Mouse (Mus musculus): ENCODE results near the gene Snx9. TPM values are rescaled to one million over a fixed set of nuclear protein-coding genes. Genes with fewer than 3 reads are reported as not detected.

The Snx9 gene
- polyA plus RNA-seq, 1 experiment from 2014 or later = 7.5 TPM

GRCm38 (mm10) chr17:5800824-5801560 lies 40.1 kb upstream of the Snx9 start:
- Histone ChIP-seq H3K9ac (no peak overlapping the region), H3K4me1 (replicated peaks) (peaks cover 18% of the 10 kb centered on the region), H3K4me2 (no peak overlapping the region), H3K4me3 (no peak overlapping the region), H3K27ac (no peak overlapping the region), H3K36me3 (no peaks in the 10 kb centered on the region), H3K9me3 (no peaks in the 10 kb centered on the region), H3K27me3 (no peaks in the 10 kb centered on the region)
- ATAC-seq (ENCODE audit: low FRiP score) = no peak
- WGBS = 80% methylated on average over 7 of the region's 7 CpGs

GRCm38 (mm10) chr17:5801761-5802655 lies 39.1 kb upstream of the Snx9 start:
- H3K9ac ChIP-seq = no peak overlapping the region
- 76% methylated on average over 17 of the region's 17 CpGs for WGBS
- H3K4me2 ChIP-seq = no peak overlapping the region
- no peaks in the 10 kb centered on the region for H3K9me3 ChIP-seq
- H3K4me3 ChIP-seq = no peak overlapping the region
- no peaks in the 10 kb centered on the region for H3K36me3 ChIP-seq
- H3K27ac ChIP-seq = no peak overlapping the region
- no peaks in the 10 kb centered on the region for H3K27me3 ChIP-seq
- ATAC-seq (ENCODE audit: low FRiP score) = no peak
- peaks cover 11% of the 10 kb centered on the region; the same call in 1 of the 2 replicates for H3K4me1 ChIP-seq (replicated peaks)

- Histone ChIP-seq H3K9ac (no peak overlapping the region), H3K4me2 (no peak overlapping the region), H3K27ac (no peak overlapping the region), H3K27me3 (no peaks in the 10 kb centered on the region), H3K36me3 (no peaks in the 10 kb centered on the region), H3K9me3 (no peaks in the 10 kb centered on the region), H3K4me3 (no peak overlapping the region), H3K4me1 (replicated peaks) (peaks cover 7% of the 10 kb centered on the region; the same call in 1 of the 2 replicates)
- 84% methylated on average over 5 of the region's 5 CpGs for WGBS
- no peak for ATAC-seq (ENCODE audit: low FRiP score)
These were observed 38.5 kb upstream of the Snx9 start for GRCm38 (mm10) chr17:5802656-5802955.

- WGBS = 92% methylated on average over 10 of the region's 10 CpGs
- ATAC-seq (ENCODE audit: low FRiP score) = no peak
- H3K9ac ChIP-seq = no peak overlapping the region
These were observed 37.7 kb upstream of the Snx9 start for GRCm38 (mm10) chr17:5803229-5804012.

GRCm38 (mm10) chr17:5804370-5805150 lies 36.6 kb upstream of the Snx9 start:
- Histone ChIP-seq H3K9me3 (no peaks in the 10 kb centered on the region), H3K9ac (no peak overlapping the region), H3K4me1 (replicated peaks) (no peaks in the 10 kb centered on the region), H3K27me3 (no peaks in the 10 kb centered on the region), H3K27ac (no peak overlapping the region), H3K4me2 (no peak overlapping the region), H3K36me3 (no peaks in the 10 kb centered on the region), H3K4me3 (no peak overlapping the region)
- ATAC-seq (ENCODE audit: low FRiP score) = no peak
- 85% methylated on average over 12 of the region's 12 CpGs for WGBS

More at GRCm38 (mm10) chr17:5803229-5804012, 37.7 kb upstream of the Snx9 start:
- peaks cover 6% of the 10 kb centered on the region; the same call in 1 of the 2 replicates for H3K4me1 ChIP-seq (replicated peaks)
- no peak overlapping the region for H3K4me2 ChIP-seq
- H3K9me3 ChIP-seq = no peaks in the 10 kb centered on the region
- no peaks in the 10 kb centered on the region for H3K36me3 ChIP-seq
- no peaks in the 10 kb centered on the region for H3K27me3 ChIP-seq
- no peak overlapping the region for H3K27ac ChIP-seq
- no peak overlapping the region for H3K4me3 ChIP-seq

GRCm38 (mm10) chr17:5805151-5805834 lies 35.8 kb upstream of the Snx9 start:
- Histone ChIP-seq H3K36me3 (no peaks in the 10 kb centered on the region), H3K27me3 (no peaks in the 10 kb centered on the region), H3K4me3 (no peak overlapping the region), H3K27ac (no peak overlapping the region), H3K4me2 (no peak overlapping the region), H3K4me1 (replicated peaks) (no peaks in the 10 kb centered on the region), H3K9ac (no peak overlapping the region), H3K9me3 (no peaks in the 10 kb centered on the region; the same call in 1 of the 2 replicates)
- ATAC-seq (ENCODE audit: low FRiP score) = no peak
- WGBS = 68% methylated on average over 7 of the region's 7 CpGs

GRCm38 (mm10) chr17:5805935-5806334 lies 35.2 kb upstream of the Snx9 start:
- Histone ChIP-seq H3K4me3 (no peak overlapping the region), H3K4me2 (no peak overlapping the region), H3K9me3 (no peaks in the 10 kb centered on the region; the same call in 1 of the 2 replicates), H3K9ac (no peak overlapping the region), H3K36me3 (no peaks in the 10 kb centered on the region), H3K27me3 (no peaks in the 10 kb centered on the region), H3K4me1 (replicated peaks) (no peaks in the 10 kb centered on the region), H3K27ac (no peak overlapping the region)
- 80% methylated on average over 2 of the region's 2 CpGs for WGBS
- no peak for ATAC-seq (ENCODE audit: low FRiP score)

GRCm38 (mm10) chr17:5806823-5807222 lies 34.3 kb upstream of the Snx9 start:
- 84% methylated on average over 2 of the region's 2 CpGs for WGBS
- Histone ChIP-seq H3K27me3 (no peaks in the 10 kb centered on the region), H3K36me3 (no peaks in the 10 kb centered on the region), H3K4me3 (no peak overlapping the region), H3K9me3 (no peaks in the 10 kb centered on the region; the same call in 1 of the 2 replicates), H3K4me1 (replicated peaks) (no peaks in the 10 kb centered on the region), H3K9ac (no peak overlapping the region), H3K4me2 (no peak overlapping the region), H3K27ac (no peak overlapping the region)
- ATAC-seq (ENCODE audit: low FRiP score) = no peak

GRCm38 (mm10) chr17:5807847-5808386 lies 33.2 kb upstream of the Snx9 start:
- ATAC-seq (ENCODE audit: low FRiP score) = no peak
- H3K36me3 ChIP-seq = no peaks in the 10 kb centered on the region
- H3K9me3 ChIP-seq = peaks cover 3% of the 10 kb centered on the region; the same call in 1 of the 2 replicates
- no peak overlapping the region for H3K9ac ChIP-seq
- H3K27me3 ChIP-seq = no peaks in the 10 kb centered on the region
- no peak overlapping the region for H3K4me3 ChIP-seq
- no peak overlapping the region for H3K27ac ChIP-seq
- H3K4me2 ChIP-seq = no peak overlapping the region
- WGBS = 84% methylated on average over 3 of the region's 3 CpGs
- no peaks in the 10 kb centered on the region for H3K4me1 ChIP-seq (replicated peaks)

- H3K36me3 ChIP-seq = no peaks in the 10 kb centered on the region
- no peak overlapping the region for H3K9ac ChIP-seq
- no peak for ATAC-seq (ENCODE audit: low FRiP score)
- no peak overlapping the region for H3K4me2 ChIP-seq
- no peaks in the 10 kb centered on the region for H3K27me3 ChIP-seq
- peaks cover 3% of the 10 kb centered on the region; the same call in 1 of the 2 replicates for H3K9me3 ChIP-seq
- 72% methylated on average over 8 of the region's 8 CpGs for WGBS
- H3K4me1 ChIP-seq (replicated peaks) = peaks cover under 1% of the 10 kb centered on the region; the same call in 1 of the 2 replicates
- H3K4me3 ChIP-seq = no peak overlapping the region
- H3K27ac ChIP-seq = no peak overlapping the region
These were observed 27.1 kb upstream of the Snx9 start for GRCm38 (mm10) chr17:5813863-5814640.
